Mouse (Mus musculus) liver, embryonic 12.5 days (tissue): ENCODE measurements around the gene Dnal4. TPM values are rescaled to one million over a fixed set of nuclear protein-coding genes. Genes with fewer than 3 reads are reported as not detected.
A peak's percentile ranks its signal among the peaks of the same experiment; 100 is the strongest.

Source experiments
- ATAC-seq: fragments of 200-750 bp; cut with Nextera tagmentation; 2 replicates; pipeline ENCODE4 v1.8.0; 2017; ENCODE audit warnings: moderate number of reproducible peaks, mild to moderate bottlenecking, moderate library complexity
- H3K27ac ChIP-seq: fragments of 300-500 bp; sonication (generic); 2 replicates; pipeline ENCODE4 v1.5.1; 2016; ENCODE audit warnings: mild to moderate bottlenecking
- H3K27me3 ChIP-seq: fragments of 300-500 bp; sonication (generic); replicated peaks from 2 replicates; pipeline ENCODE4 v1.6.1; 2016; ENCODE audit warnings: mild to moderate bottlenecking, moderate library complexity
- H3K36me3 ChIP-seq: fragments of 300-500 bp; sonication (generic); 2 replicates; pipeline ENCODE4 v1.6.1; 2016; ENCODE audit warnings: mild to moderate bottlenecking, moderate library complexity
- H3K4me1 ChIP-seq: fragments of 300-500 bp; sonication (generic); 2 replicates; pipeline ENCODE4 v1.6.1; 2016
- H3K4me2 ChIP-seq: fragments of 300-500 bp; sonication (generic); 2 replicates; pipeline ENCODE4 v1.6.1; 2016; ENCODE audit warnings: mild to moderate bottlenecking, moderate library complexity
- H3K4me3 ChIP-seq: fragments of 300-500 bp; sonication (generic); 2 replicates; pipeline ENCODE4 v1.5.1; 2016; ENCODE audit warnings: mild to moderate bottlenecking, moderate library complexity
- H3K9ac ChIP-seq: fragments of 300-500 bp; sonication (generic); 2 replicates; pipeline ENCODE4 v1.6.1; 2016; ENCODE audit warnings: mild to moderate bottlenecking, moderate library complexity
- H3K9me3 ChIP-seq: fragments of 300-500 bp; sonication (generic); replicated peaks from 2 replicates; pipeline ENCODE4 v1.6.1; 2016; ENCODE audit warnings: mild to moderate bottlenecking, moderate library complexity
- WGBS: fragments of 180-500 bp; shearing (Covaris S2); methylation state at CpG from one replicate; pipeline ENCODE4 v1.1.7; 2016; ENCODE audit not compliant: insufficient replicate concordance; 5-methylcytosine and 5-hydroxymethylcytosine counted together
- polyA plus RNA-seq: library from polyadenylated mRNA; unstranded; fragments of >200 nt; fragmentation: Nextera tagmentation; extraction: Ambion mirVana; gene quantifications from 2 replicates; pipeline ENCODE4 v1.2.1, GENCODE M21; 2016

Gene Dnal4
- polyA plus RNA-seq, 1 experiment from 2014 or later: 14.0 TPM

- WGBS: under 1% methylated on average over 23 of the region's 23 CpGs
- Histone ChIP-seq H3K4me3 (peak overlapping the region; percentile 87), H3K4me2 (peak overlapping the region; percentile 98), H3K9me3 (no peaks in the 10 kb centered on the region), H3K9ac (peak overlapping the region; percentile 90), H3K36me3 (peaks cover 19% of the 10 kb centered on the region), H3K27me3 (0 out of 2 replicates have a peak, but pooled peaks cover 3% of the 10 kb centered on the region), H3K27ac (peak overlapping the region; percentile 75), H3K4me1 (peaks cover 35% of the 10 kb centered on the region)
- no peak for ATAC-seq
Observed at GRCm38 (mm10) chr15:79742706-79743023, 35.0 kb downstream of the Dnal4 start.

GRCm38 (mm10) chr15:79741921-79742705, 35.5 kb downstream of the Dnal4 start, which contains the start of gene Sun2:
TSS of gene Sun2 (minus strand) at chr15:79742536.
- peak within 1 kb of the TSS; percentile 98 for H3K4me2 ChIP-seq
- H3K9me3 ChIP-seq: no peaks in the 10 kb centered on the region
- H3K27ac ChIP-seq: peak within 1 kb of the TSS; percentile 75
- peak within 1 kb of the TSS; percentile 90 for H3K9ac ChIP-seq
- under 1% methylated on average over 91 of the region's 93 CpGs for WGBS
- peak within 1 kb of the TSS; percentile 87 for H3K4me3 ChIP-seq
- ATAC-seq: peak; percentile 88
- peaks cover 25% of the 10 kb centered on the region for H3K36me3 ChIP-seq
- 0 out of 2 replicates have a peak, but pooled peaks cover 3% of the 10 kb centered on the region for H3K27me3 ChIP-seq
- peaks cover 35% of the 10 kb centered on the region for H3K4me1 ChIP-seq

- no peak for ATAC-seq
- Histone ChIP-seq H3K9ac (peak overlapping the region; percentile 90), H3K4me1 (peaks cover 35% of the 10 kb centered on the region), H3K4me2 (peak overlapping the region; percentile 98), H3K27ac (peak overlapping the region; percentile 75), H3K4me3 (peak overlapping the region; percentile 87), H3K36me3 (peaks cover 33% of the 10 kb centered on the region), H3K9me3 (no peaks in the 10 kb centered on the region), H3K27me3 (0 out of 2 replicates have a peak, but pooled peaks cover 3% of the 10 kb centered on the region)
- 11% methylated on average over 14 of the region's 14 CpGs for WGBS
Observed at GRCm38 (mm10) chr15:79741173-79741858, 36.3 kb downstream of the Dnal4 start.

DNA sequence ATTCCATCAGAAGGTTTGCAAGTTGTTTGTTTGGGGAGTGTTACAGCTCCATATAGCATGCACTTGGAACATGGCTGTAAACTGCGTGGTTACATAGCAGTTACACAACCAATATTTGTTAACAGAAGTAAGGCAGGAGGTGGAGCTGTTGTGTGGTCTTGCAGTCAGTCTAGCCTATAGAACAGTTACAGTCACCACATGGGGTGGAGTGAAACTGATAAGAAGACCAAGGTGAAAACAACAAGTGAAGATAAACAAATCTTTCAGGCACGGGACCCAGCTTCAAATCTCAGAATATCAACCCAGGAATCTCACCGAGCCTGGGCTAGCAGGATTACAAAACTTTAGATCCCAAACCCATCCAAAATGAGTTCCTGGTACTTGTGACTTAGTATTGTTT, 36.9 kb downstream of the Dnal4 start:
- ATAC-seq: no peak
- H3K9ac ChIP-seq: peak overlapping the region; percentile 90; the same call in 1 of the 2 replicates
- H3K9me3 ChIP-seq: no peaks in the 10 kb centered on the region
- WGBS: 32% methylated on average over 3 of the region's 3 CpGs
- H3K27me3 ChIP-seq: 0 out of 2 replicates have a peak, but pooled peaks cover 3% of the 10 kb centered on the region
- peak overlapping the region; percentile 87 for H3K4me3 ChIP-seq
- no peak overlapping the region for H3K27ac ChIP-seq
- peak overlapping the region; percentile 98 for H3K4me2 ChIP-seq
- peaks cover 35% of the 10 kb centered on the region for H3K4me1 ChIP-seq
- peaks cover 36% of the 10 kb centered on the region for H3K36me3 ChIP-seq

GRCm38 (mm10) chr15:79734311-79734710, 43.3 kb downstream of the Dnal4 start:
- no peak overlapping the region for H3K4me3 ChIP-seq
- H3K9ac ChIP-seq: no peak overlapping the region
- no peaks in the 10 kb centered on the region for H3K27me3 ChIP-seq
- H3K36me3 ChIP-seq: peaks cover 72% of the 10 kb centered on the region
- H3K9me3 ChIP-seq: no peaks in the 10 kb centered on the region
- no peak overlapping the region for H3K4me2 ChIP-seq
- peaks cover 1% of the 10 kb centered on the region for H3K4me1 ChIP-seq
- 86% methylated on average over 8 of the region's 8 CpGs for WGBS
- ATAC-seq: no peak
- no peak overlapping the region for H3K27ac ChIP-seq

DNA sequence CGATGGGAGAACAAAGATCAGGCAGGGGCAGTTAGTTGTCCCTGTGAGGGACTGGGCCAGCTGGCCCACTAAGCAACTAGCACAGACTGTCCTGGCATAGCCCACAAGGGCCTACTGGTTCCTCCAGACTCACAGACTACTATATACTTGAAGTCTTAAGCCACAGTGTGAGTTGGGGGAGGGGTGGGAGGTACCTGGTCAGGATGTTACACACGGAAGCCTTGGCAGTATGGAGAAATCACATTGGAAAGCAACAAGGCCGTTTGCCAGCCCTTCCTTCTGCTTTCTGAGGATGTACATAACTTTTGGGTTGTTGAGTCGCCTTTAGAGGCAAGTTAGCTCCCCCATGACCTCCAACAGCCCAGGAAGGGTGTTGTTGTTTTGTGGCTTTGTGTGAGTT, 44.0 kb downstream of the Dnal4 start:
- H3K9me3 ChIP-seq: no peaks in the 10 kb centered on the region
- H3K9ac ChIP-seq: no peak overlapping the region
- no peak overlapping the region for H3K4me3 ChIP-seq
- no peak overlapping the region for H3K4me2 ChIP-seq
- WGBS: 68% methylated on average over 4 of the region's 4 CpGs
- H3K27me3 ChIP-seq: no peaks in the 10 kb centered on the region
- ATAC-seq: no peak
- H3K4me1 ChIP-seq: no peaks in the 10 kb centered on the region
- no peak overlapping the region for H3K27ac ChIP-seq
- H3K36me3 ChIP-seq: peaks cover 72% of the 10 kb centered on the region

GRCm38 (mm10) chr15:79733192-79733591, 44.5 kb downstream of the Dnal4 start:
- 84% methylated on average over 8 of the region's 8 CpGs for WGBS
- Histone ChIP-seq H3K27ac (no peak overlapping the region), H3K27me3 (no peaks in the 10 kb centered on the region), H3K36me3 (peaks cover 71% of the 10 kb centered on the region), H3K4me1 (no peaks in the 10 kb centered on the region), H3K9me3 (no peaks in the 10 kb centered on the region), H3K4me3 (no peak overlapping the region), H3K9ac (no peak overlapping the region), H3K4me2 (no peak overlapping the region)
- no peak for ATAC-seq

- peaks cover 71% of the 10 kb centered on the region for H3K36me3 ChIP-seq
- ATAC-seq: no peak
- H3K9ac ChIP-seq: no peak overlapping the region
- H3K4me2 ChIP-seq: no peak overlapping the region
- H3K4me3 ChIP-seq: no peak overlapping the region
- WGBS: 80% methylated on average over 7 of the region's 7 CpGs
- H3K9me3 ChIP-seq: no peaks in the 10 kb centered on the region
- no peaks in the 10 kb centered on the region for H3K4me1 ChIP-seq
- H3K27ac ChIP-seq: no peak overlapping the region
- H3K27me3 ChIP-seq: no peaks in the 10 kb centered on the region
Observed at GRCm38 (mm10) chr15:79731554-79731953, 46.1 kb downstream of the Dnal4 start.

- Histone ChIP-seq H3K4me1 (no peaks in the 10 kb centered on the region), H3K9ac (no peak overlapping the region), H3K4me2 (no peak overlapping the region), H3K36me3 (peaks cover 74% of the 10 kb centered on the region), H3K9me3 (no peaks in the 10 kb centered on the region), H3K4me3 (no peak overlapping the region), H3K27ac (no peak overlapping the region), H3K27me3 (no peaks in the 10 kb centered on the region)
- WGBS: 68% methylated on average over 10 of the region's 10 CpGs
- no peak for ATAC-seq
Observed at GRCm38 (mm10) chr15:79728731-79729388, 48.8 kb downstream of the Dnal4 start.

DNA sequence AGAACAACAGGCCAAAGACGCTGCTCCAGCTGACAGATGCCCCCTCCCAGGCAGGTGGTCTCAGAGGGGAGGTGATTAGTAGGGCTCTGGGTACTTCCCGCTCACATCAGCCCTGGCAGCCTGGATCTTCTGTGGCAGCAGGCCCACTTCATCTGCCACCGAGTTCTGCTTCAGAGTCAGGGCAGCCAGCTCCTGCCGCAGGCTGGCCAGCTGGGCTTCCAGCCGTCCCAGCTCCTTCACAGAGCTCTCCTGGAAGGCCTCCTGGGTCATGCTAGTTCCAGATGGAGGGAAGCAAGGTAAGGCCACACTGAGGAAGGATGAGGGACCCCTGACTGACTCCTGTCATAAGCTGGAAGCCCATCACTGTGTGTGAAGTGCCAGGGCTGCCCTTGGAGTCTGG, 49.3 kb downstream of the Dnal4 start:
- H3K4me2 ChIP-seq: no peak overlapping the region
- ATAC-seq: no peak
- peaks cover 68% of the 10 kb centered on the region for H3K36me3 ChIP-seq
- no peak overlapping the region for H3K9ac ChIP-seq
- 79% methylated on average over 5 of the region's 5 CpGs for WGBS
- no peaks in the 10 kb centered on the region for H3K9me3 ChIP-seq
- H3K4me3 ChIP-seq: no peak overlapping the region
- no peaks in the 10 kb centered on the region for H3K4me1 ChIP-seq
- no peak overlapping the region for H3K27ac ChIP-seq
- no peaks in the 10 kb centered on the region for H3K27me3 ChIP-seq

GRCm38 (mm10) chr15:79727840-79728239, 49.8 kb downstream of the Dnal4 start:
- H3K36me3 ChIP-seq: peaks cover 67% of the 10 kb centered on the region
- no peaks in the 10 kb centered on the region for H3K9me3 ChIP-seq
- H3K27me3 ChIP-seq: no peaks in the 10 kb centered on the region
- H3K9ac ChIP-seq: no peak overlapping the region
- H3K4me1 ChIP-seq: no peaks in the 10 kb centered on the region
- H3K27ac ChIP-seq: no peak overlapping the region
- H3K4me3 ChIP-seq: no peak overlapping the region
- ATAC-seq: no peak
- 83% methylated on average over 6 of the region's 6 CpGs for WGBS
- no peak overlapping the region for H3K4me2 ChIP-seq
